Mouse (Mus musculus): ENCODE data around the gene Ifitm10.
"Not testable (repeated sequence)": the region's sequence is repeated elsewhere in the genome, so short reads cannot be mapped to it uniquely, and the experiment has no call there.

Ifitm10 gene

DNA sequence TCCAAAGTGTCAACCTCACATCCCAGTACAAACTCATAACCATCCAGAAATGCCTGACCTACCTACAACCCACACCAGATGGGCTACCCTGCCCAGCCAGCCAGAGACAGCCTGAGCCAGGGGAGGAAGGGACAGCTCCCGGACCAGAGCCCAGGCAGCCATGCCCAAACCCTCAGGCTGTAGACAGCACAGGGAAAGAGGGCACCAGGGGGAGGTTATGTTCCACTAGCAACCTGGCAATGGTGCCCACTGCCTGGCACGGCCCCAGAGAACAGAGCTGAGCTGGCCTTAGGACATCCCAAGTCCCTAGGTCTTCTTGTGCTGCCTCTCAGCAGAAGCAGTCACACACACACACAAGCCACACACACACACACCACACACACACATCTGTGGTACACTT, 4.7 kb downstream of the Ifitm10 start:
- DNase-seq (ENCODE audit: low spot score) = no peak

GRCm38 (mm10) chr7:142363107-142363506, 10.4 kb downstream of the Ifitm10 start:
- DNase-seq (ENCODE audit: low spot score) = no peak

DNA sequence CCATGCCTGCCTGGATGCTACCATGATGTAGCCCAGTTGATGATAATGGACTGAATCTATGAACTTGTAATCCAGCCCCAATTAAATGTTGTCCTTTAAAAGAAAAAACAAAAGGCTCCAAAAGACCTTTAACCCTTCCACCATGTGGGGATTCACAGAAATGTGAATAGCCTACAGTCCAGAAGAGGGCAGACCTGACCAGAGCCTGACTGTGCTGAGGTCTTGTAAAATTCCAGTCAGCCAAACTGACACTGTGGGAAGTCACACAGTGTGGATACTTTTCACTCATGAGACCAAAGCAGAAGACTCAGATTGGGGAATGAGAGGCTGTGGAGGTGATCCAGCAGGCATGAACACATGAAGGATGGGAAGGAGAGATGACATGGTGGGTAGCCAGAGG, 12.8 kb downstream of the Ifitm10 start:
- DNase-seq (ENCODE audit: low spot score) = no peak

GRCm38 (mm10) chr7:142359129-142359528, 14.4 kb downstream of the Ifitm10 start:
- no peak for DNase-seq (ENCODE audit: low spot score)

- DNase-seq (ENCODE audit: low spot score) = no peak
Observed at GRCm38 (mm10) chr7:142357566-142357965, 16.0 kb downstream of the Ifitm10 start.

GRCm38 (mm10) chr7:142354661-142355233, 18.8 kb downstream of the Ifitm10 start:
- no peak for DNase-seq (ENCODE audit: low spot score)

DNA sequence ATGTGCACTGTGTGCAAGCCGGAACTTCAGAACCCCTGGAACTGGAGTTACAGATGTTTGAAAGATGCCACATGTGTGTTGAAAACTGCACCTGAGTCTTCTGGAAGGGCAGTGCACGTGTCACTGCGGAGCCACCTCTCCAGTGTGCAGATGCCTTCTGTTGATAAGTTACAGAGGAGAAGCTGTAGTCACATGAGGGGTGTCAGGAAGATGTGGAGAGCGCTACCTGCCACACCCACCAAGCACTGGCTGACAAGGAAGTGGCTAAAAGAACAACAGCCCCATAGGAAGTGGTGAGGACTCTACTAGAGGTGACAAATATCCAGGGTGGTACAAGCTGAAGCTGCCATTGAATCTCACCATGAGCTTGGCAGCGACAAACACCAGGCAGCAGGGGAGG, 19.7 kb downstream of the Ifitm10 start:
- DNase-seq (ENCODE audit: low spot score) = no peak

GRCm38 (mm10) chr7:142351569-142351968, 22.0 kb downstream of the Ifitm10 start:
- DNase-seq (ENCODE audit: low spot score) = no peak

DNA sequence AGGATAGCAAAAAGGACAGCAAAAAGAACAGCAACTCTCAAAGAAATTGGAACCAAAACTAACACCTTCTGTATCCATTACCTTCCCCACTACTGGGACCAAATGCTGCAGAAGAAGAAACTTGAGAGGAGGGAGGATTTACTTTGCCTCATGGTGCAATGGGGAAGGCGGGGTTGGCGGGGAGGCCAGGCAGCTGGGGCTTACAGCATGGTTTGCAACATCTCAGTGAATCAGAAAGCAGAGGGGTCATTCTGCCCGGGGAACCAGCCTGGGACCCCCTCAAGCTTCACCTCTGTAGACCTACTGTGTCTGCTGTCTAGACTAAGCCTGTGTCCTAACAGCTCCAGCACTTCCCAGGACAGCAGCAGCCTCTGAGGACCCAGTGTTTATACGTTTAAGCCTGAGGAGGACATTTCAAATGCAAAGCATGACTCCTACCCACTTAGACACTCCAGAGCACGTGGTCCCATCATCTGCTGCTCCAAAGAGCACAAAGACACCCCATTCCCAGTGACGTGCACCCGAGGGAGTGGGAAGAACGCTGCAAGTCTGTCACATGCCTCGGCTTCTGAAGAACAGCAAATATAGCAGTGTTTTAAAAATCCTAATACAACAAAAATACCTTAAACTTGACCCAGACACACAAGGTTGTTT, 24.1 kb downstream of the Ifitm10 start:
- no peak for DNase-seq (ENCODE audit: low spot score)

GRCm38 (mm10) chr7:142347542-142347941, 26.0 kb downstream of the Ifitm10 start:
- DNase-seq (ENCODE audit: low spot score) = no peak

- no peak for DNase-seq (ENCODE audit: low spot score)
Observed at GRCm38 (mm10) chr7:142342247-142342640, 31.3 kb downstream of the Ifitm10 start.

DNA sequence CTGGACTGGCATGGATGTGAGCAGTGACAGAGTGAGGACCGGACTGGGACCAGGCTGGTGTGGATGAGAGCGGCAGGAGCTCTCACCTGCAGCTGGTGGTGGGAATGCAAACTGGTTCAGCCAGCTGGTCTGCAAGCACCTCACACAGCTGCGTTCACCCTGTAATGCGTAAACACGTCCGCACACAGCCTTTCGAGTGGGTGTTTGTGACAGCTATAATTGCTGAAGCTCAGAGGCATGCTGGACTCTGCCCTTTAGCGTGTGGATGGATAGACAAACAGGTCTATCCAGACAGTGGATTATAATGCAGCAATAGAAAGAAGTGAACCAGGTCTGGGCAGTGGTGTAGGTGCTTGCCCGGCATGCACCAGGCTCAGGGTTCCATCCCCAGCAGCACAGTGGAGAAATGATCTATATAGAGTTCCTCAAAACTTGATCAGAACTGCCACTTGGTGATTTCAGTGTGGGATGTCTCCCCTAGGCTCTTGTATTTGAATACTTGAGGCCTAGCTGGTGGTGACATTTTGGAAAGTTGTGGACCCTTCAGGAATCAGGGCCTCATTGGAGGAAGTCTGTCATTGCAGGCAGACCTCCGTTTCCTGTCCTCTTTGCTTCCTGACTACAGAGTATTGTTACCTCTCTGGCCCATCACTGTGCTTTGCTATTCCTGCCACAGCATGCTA, 31.8 kb downstream of the Ifitm10 start:
- no peak for DNase-seq (ENCODE audit: low spot score)

GRCm38 (mm10) chr7:142340269-142340970, 33.1 kb downstream of the Ifitm10 start:
- DNase-seq (ENCODE audit: low spot score) = no peak

DNA sequence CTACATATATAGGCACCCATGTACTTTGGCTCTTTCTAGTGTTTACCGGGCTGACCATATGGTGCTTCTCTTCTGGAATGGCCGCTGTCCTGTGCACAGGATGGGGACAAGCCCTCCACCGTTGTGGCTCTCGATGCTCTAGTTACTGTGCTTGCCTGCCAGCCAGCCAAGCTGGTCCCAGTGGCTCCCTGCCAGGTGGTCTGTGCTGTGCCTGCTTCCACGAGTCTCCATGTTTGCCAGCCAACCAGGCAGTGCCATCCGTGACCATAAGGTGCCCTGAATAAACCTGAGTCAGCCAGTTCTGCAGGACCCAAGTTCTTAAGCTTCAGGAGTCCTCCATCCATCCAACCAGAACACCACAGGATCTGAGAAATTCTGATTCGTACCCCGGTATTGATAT, 38.4 kb downstream of the Ifitm10 start:
- no peak for DNase-seq (ENCODE audit: low spot score)

- peak; percentile 99 for DNase-seq (ENCODE audit: low spot score)
Observed at GRCm38 (mm10) chr7:142334246-142334645, 39.3 kb downstream of the Ifitm10 start.

DNA sequence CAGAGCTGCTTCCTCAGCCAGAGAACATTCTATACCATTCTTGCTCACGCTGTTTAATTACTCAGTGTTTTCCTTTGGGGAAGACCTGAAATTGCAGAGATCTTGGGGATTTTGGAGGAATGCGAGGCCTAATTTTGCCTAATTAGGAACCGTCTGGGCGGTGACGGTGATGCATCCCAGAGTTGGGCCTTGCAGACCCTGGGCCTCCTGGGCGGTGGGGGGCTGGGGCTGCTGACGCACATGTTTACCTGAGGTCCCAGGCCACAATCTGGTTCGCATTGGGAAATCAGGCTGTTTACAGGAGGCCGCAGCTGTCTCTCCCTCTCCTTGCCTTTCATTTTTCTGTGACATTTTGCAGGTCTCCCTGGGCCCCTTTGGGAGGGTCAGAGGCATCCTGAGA, 40.8 kb downstream of the Ifitm10 start:
- DNase-seq (ENCODE audit: low spot score) = not testable (repeated sequence)

- no peak for DNase-seq (ENCODE audit: low spot score)
Observed at GRCm38 (mm10) chr7:142331281-142331680, 42.3 kb downstream of the Ifitm10 start.

DNA sequence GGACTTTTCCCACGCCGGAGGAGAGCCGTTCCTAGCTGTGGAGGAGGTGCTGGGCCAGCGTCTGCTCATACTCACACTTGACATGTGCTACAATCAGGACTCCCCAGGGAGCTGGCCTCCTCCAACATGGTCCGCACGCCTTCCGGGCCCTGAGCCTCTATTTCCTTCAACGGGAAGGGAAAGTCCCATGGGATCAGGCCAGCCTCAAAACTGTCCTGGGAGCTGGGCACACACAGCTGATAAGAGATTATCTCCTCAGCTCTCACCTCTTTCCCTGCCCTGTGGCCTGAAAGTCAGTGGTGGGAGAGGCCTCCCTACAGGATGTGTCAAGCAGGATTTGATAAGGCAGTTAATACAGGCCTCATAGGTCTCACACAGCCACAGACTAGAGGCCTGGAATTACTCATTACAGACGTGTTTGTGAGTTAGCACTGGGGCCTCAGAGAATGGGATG, 43.3 kb downstream of the Ifitm10 start:
- DNase-seq (ENCODE audit: low spot score) = no peak

- no peak for DNase-seq (ENCODE audit: low spot score)
Observed at GRCm38 (mm10) chr7:142328507-142328906, 45.0 kb downstream of the Ifitm10 start.

- no peak for DNase-seq (ENCODE audit: low spot score)
Observed at GRCm38 (mm10) chr7:142326714-142327445, 46.7 kb downstream of the Ifitm10 start.

DNA sequence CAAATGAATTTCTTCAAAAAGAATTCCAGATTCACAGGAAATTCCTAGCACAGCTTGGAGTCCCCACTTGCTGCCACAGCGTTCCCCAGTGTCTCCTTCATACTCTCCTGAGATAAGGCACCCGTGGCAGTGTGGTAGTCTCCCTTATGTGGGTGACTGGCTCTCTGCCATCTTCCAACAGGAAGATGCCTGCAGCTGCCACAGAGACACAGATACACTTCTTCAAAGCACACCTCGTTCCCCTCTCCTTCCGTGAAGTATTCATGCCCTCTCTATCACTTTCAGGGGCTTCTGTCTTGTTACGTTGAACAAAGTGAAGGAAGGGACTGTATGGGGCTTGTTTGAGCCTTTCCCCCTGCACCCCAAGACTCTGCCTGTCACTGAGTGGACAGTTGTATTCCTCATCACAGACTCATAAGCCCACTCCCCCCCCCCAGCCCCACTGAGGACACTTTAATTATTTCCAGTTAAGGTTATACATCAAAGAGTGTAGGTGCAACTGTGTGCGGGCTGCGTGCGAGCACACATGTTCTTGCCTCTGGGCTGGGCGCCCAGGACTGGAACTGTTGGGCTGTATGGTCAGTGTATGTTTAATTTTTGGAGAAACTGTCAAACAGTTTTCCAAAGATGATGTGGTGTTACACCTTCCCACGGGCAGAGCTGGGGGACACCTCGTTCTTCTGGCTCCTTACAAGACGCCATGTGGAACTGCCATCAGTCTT, 50.0 kb downstream of the Ifitm10 start:
- no peak for DNase-seq (ENCODE audit: low spot score)

Measured in retina, embryonic 14.5 days (tissue).